Mouse (Mus musculus): ENCODE data around the gene Gmppa.
A peak's percentile ranks its signal among the peaks of the same experiment; 100 is the strongest.

Gmppa gene

DNA sequence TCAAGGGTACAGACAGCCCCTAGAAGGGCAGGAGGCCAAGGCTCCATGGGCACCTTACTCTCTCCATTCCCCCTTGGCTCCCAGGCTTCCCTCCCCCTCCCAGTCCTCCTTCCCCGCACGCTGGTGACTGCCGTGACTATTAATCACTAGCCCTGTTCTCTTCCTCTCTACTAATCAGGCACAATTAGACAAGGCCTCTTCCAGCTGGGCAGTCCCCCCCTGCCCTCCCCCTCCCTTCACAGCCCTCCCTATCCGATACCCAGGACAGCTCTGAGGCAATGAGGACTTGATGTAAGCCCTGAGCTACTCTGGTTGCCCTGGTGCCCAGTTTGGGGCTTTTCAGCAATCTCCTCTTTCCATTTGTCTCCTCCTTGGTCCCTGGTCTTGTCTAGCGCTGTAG lies 20.2 kb downstream of the Gmppa start:
- DNase-seq (ENCODE audit: low spot score in 2 of 2) = no peak

- DNase-seq (ENCODE audit: low spot score in 2 of 2) = no peak
Measured at GRCm38 (mm10) chr1:75456746-75457564, 21.2 kb downstream of the Gmppa start.

DNA sequence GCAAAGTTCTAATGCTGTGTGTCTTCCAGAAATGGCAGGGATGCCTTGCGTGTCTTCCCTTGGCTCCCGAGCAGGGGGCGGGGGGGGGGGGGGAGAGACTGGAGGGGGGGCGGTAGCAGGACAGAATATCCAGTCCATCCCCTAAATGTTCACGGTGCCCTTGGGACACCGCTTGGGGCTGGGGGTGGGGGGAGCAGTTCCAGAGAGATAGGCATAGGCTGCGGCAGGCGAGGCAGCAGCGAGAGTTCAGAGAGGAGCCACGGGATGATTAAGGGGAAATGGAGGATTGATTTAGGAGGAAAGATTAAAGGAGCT lies 21.9 kb downstream of the Gmppa start:
- no peak for DNase-seq (ENCODE audit: low spot score in 2 of 2)

- no peak for DNase-seq (ENCODE audit: low spot score in 2 of 2)
Measured at GRCm38 (mm10) chr1:75458025-75458788, 22.5 kb downstream of the Gmppa start.

DNA sequence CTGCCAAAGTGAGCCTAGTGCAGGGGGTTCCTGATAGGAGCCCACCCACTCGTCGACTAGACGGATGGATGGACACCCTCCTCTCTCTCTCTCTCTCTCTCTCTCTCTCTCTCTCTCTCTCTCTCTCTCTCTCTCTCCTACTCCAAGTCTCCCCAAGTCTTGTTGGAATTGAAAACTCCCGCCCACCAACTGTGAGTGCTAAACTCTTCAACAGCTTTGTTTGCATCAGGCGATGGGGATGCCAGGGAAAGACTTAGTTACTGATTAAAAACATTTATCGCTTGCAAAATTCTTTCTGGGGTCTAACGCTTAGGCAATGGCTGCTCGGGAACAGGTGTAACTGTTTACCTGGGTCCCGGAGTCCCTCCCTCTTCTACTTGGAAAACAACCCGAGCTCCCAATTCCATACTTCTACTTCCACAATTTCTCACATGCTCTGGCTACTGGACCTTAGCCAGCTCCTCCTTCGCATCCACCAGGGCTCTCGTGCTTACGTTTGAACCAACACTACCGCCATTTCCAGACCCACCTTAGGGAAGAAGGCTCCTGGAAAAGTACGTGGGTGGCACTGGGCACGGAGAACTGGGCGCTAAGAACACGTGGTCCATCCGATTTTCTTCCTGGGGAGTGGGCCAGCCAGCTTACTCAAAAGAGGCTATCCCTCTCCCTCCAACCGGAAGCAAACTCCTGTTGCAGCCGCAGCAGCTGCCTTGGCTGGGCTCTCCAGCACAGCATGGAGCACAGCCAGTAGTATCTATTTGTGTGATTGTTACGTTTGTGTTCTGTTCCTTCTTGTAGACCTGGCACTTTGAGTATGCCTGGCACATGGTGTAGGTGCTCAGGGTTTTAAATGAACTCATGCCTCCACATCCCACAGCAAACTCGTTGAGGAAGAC lies 23.3 kb downstream of the Gmppa start:
- peak in 1 of 2 experiments; percentile 19 for DNase-seq (ENCODE audit: low spot score in 2 of 2)

GRCm38 (mm10) chr1:75460297-75460696 lies 24.6 kb downstream of the Gmppa start:
- DNase-seq (ENCODE audit: low spot score in 2 of 2) = no peak

GRCm38 (mm10) chr1:75462636-75463035 lies 26.9 kb downstream of the Gmppa start:
- DNase-seq (ENCODE audit: low spot score in 2 of 2) = no peak

DNA sequence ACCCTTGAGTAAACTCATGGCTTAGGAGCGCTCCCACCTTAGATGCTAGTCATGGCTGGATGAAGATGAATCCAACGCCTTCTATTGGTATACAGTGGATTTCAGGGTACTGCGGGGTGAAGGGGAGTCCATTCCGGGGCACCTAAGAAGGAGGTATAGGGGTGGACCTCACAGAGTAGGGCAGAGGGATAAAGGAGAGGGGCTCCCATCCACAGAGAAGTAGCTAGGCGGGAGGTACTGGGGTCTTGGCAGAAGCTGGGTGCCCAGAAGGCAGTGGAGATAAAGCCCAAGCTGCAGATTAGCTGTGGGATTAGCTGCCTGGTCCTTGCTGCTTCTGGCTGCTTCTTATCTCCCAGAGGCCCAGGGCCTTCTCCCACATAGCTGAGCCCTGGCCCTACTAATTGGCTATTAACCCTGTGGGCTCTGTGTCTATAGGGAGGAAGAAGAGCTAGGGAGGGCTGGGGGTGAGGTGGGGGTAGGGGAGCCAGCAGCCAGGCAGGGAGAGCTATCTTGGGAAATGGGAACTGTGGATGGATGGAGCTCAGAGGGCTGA lies 28.0 kb downstream of the Gmppa start:
- no peak for DNase-seq (ENCODE audit: low spot score in 2 of 2)

GRCm38 (mm10) chr1:75467215-75467927 lies 31.6 kb downstream of the Gmppa start:
- peak; percentile 69 to 84 for DNase-seq (ENCODE audit: low spot score in 2 of 2)

DNA sequence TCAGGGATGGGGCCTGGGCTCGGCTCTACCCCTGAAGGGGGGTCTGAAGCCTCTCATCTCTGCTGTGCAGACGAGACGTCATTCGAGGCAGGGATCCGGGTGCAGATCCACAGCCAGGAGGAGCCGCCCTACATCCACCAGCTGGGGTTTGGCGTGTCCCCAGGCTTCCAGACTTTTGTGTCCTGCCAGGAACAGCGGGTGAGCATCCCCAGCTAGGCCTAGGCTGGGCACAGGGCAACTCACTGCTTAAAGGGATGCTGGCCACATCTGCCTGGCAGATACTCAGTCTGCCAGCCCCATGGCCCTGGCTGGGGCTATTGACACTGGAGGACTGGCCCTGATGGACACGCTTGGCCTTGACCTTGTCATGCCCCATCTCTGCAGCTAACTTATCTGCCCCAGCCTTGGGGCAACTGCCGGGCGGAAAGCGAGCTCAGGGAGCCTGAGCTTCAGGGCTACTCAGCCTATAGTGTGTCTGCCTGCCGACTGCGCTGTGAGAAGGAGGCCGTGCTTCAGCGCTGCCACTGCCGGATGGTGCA lies 33.6 kb downstream of the Gmppa start:
- no peak for DNase-seq (ENCODE audit: low spot score in 2 of 2)

GRCm38 (mm10) chr1:75476441-75476840 lies 40.7 kb downstream of the Gmppa start:
- no peak for DNase-seq (ENCODE audit: low spot score in 2 of 2)

GRCm38 (mm10) chr1:75477264-75477965 lies 41.7 kb downstream of the Gmppa start:
- DNase-seq (ENCODE audit: low spot score in 2 of 2) = peak; percentile 75 to 90

DNA sequence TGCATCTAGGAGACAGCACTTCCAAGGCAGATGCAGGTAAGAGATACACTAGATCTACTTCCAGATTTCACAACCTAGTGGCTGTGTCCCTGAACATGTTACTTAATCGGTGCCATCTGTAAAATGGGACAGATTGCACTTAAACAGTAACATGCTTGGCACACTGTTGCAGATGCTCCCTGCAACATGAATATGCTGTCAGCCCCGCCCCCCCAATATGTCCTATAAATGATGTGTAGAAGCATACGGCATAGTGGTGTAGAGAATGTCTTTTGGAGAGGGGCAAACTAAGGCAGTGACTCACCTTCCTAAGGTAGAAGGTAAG lies 42.2 kb downstream of the Gmppa start:
- no peak for DNase-seq (ENCODE audit: low spot score in 2 of 2)

DNA sequence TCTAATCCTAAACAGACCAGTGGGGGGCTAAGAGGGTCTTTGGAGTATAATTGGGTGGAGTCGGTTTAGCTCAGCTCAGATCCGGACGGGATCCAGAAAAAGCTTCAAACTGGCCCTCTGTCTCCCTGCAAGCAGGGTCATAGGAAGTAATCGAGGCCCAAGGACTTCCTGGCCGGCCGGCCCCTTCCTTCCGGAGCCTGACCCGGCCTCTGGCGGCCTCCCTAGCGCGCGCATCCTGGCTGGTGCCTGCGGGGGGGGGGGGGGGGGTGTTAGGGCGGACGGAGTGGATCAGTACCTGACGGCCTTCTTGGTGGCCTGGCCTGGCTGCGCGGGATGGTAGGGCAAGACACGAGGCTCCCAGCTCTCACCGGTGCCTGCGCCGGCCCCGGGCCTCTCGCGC lies 42.8 kb downstream of the Gmppa start:
- DNase-seq (ENCODE audit: low spot score in 2 of 2) = no peak

DNA sequence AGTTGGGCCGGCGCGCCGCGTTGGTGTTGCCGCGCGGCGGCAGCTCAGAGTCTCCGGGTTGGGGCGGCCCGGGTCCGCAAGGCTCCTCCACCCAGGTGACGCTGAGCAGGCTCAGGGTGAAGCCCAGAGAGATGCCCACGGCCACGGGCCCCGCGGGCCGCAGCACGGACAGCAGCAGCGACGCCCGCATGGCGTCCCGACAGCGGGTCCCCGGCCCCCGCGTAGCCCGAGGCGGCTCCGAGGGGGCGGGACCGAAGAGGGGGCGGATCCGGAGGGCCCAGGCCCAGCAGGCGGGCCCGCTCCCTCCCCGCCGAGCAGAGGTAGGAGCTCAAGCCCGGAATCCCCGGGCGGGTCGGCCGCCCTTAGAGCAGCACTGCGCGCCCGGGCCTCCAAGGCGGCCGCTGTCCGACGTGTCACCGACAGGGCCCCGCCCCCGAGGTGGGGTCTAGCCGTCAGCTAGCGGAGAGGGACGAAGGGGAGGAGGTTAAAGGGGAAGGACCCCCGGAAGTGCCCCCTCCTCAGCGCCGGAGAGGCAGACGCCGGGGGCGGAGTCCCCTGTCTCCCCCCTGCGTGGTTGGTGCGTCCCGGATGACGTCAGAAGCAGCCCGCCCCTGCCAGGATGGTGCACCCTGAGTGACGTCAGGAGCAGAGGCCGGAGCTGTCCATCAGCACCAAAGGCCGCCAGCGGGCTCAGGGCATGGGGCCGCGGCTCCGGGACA lies 43.3 kb downstream of the Gmppa start, which contains the start of the genes Chpf and Tmem198:
Gene Chpf, minus strand, starts transcription at position 392 of the 719 bp plus-strand sequence.
Gene Tmem198, plus strand, starts transcription at position 617 of the 719 bp plus-strand sequence.
- DNase-seq (ENCODE audit: low spot score in 2 of 2) = peak; percentile 97 to 98

DNA sequence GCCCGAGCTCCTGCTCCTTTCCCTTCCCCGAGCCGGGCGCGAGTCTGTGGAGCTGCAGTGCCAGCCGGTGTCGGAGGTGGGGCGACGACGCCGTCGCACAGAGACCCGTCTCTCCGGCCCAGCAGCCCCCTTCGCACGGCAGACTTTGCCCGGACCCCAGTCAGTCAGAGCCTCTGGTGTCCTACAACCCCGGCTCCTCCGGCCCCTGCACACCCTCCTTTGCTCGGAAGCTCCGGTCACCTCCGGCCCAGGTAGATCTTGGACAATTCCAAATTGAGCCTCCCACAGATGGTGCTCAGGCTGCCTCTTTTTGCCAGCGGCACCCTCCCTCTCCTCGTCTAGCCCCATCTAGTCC lies 43.9 kb downstream of the Gmppa start:
- DNase-seq (ENCODE audit: low spot score in 2 of 2) = no peak

DNA sequence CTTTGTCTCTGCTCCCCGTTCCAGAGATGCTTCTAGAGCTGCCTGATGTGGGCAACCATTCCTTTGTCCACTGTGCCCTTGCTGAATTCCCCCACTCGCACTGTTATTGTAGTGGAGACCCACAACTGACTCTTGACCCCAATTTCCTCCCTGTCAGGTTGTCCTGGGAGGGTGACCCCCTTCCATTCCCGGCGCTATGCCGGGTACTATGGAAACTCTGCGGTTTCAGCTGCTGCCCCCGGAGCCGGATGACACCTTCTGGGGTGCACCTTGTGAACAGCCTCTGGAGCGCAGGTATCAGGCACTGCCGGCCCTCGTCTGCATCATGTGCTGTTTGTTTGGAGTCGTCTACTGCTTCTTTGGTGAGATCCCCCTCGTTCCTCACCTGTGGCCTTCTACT lies 44.3 kb downstream of the Gmppa start:
- DNase-seq (ENCODE audit: low spot score in 2 of 2) = no peak

GRCm38 (mm10) chr1:75480735-75481134 lies 45.0 kb downstream of the Gmppa start:
- no peak for DNase-seq (ENCODE audit: low spot score in 2 of 2)

GRCm38 (mm10) chr1:75486561-75486960 lies 50.8 kb downstream of the Gmppa start:
- no peak for DNase-seq (ENCODE audit: low spot score in 2 of 2)

- peak in 1 of 2 experiments; percentile 31 for DNase-seq (ENCODE audit: low spot score in 2 of 2)
Measured at GRCm38 (mm10) chr1:75487040-75487404, 51.3 kb downstream of the Gmppa start.

Measured in cerebellum, postnatal 4 days (tissue).